ENCODE assay signal across 10 mouse cellular contexts in genomic region chr2:37811682-37812081, GRCm38 (mm10). TPM values are rescaled to one million over a fixed set of nuclear protein-coding genes. Genes with fewer than 3 reads are reported as not detected.
DNase-seq lines count a peak whose midpoint lies in the region; ATAC-seq and TF ChIP-seq lines count a peak whose summit lies in the region.
"Had no signal": no experiment of that assay in that cellular context is flagged by ENCODE, and none has a peak within 500 bp of the region (broad histone marks: within the 10 kb centered on the region; RNA-seq: fewer than 3 reads in every experiment).

No protein-coding gene starts in this region.

- no peak for TF ChIP-seq CTCF in gastrocnemius, adult 2 months (IDR thresholded peaks at IDR 0.05)

- no peak overlapping the region for H3K4me3 ChIP-seq in gastrocnemius, adult 2 months
- no peak overlapping the region for H3K4me3 ChIP-seq in midbrain, embryonic 12.5 days
- H3K4me3 ChIP-seq in midbrain, embryonic 15.5 days, result no peak overlapping the region
- no peak overlapping the region for H3K4me3 ChIP-seq in hindbrain, embryonic 13.5 days

- no peaks in the 10 kb centered on the region for H3K36me3 ChIP-seq in midbrain, embryonic 12.5 days
- no peaks in the 10 kb centered on the region for H3K36me3 ChIP-seq in midbrain, embryonic 15.5 days (replicated peaks)
- peaks cover 8% of the 10 kb centered on the region; the same call in 1 of the 2 replicates for H3K36me3 ChIP-seq in hindbrain, embryonic 13.5 days

- no peak overlapping the region for H3K9ac ChIP-seq in midbrain, embryonic 12.5 days (replicated peaks)
- no peak overlapping the region for H3K9ac ChIP-seq in midbrain, embryonic 15.5 days
- H3K9ac ChIP-seq in hindbrain, embryonic 13.5 days, result no peak overlapping the region

- peak; percentile 45 for DNase-seq in gastrocnemius, adult 2 months
- DNase-seq in gastrocnemius, adult 8-10 months (ENCODE audit: low spot score in 2 of 2), result no peak
- peak; percentile 50 for DNase-seq in retina, embryonic 14.5 days (ENCODE audit: low spot score)
- no peak for DNase-seq in lung, postnatal 25 days (ENCODE audit: low spot score)
- no peak for DNase-seq in thymus, postnatal 14 days
- DNase-seq: thymus, adult 18-20 months had no signal

- ATAC-seq in midbrain, embryonic 12.5 days (ENCODE audit: low FRiP score, low read depth), result 0 out of 2 replicates have a peak, but pooled peaks have one; percentile 16
- no peak for ATAC-seq in midbrain, embryonic 15.5 days (replicated peaks)
- 0 out of 2 replicates have a peak, but pooled peaks have one; percentile 7 for ATAC-seq in hindbrain, embryonic 13.5 days (ENCODE audit: low FRiP score)

- H3K4me2 ChIP-seq in midbrain, embryonic 12.5 days (replicated peaks), result no peak overlapping the region
- no peak overlapping the region for H3K4me2 ChIP-seq in midbrain, embryonic 15.5 days
- no peak overlapping the region for H3K4me2 ChIP-seq in hindbrain, embryonic 13.5 days

- H3K27ac ChIP-seq in gastrocnemius, adult 2 months, result no peak overlapping the region
- H3K27ac ChIP-seq in midbrain, embryonic 12.5 days (replicated peaks), result peak overlapping the region; percentile 22; the same call in 1 of the 2 replicates
- no peak overlapping the region for H3K27ac ChIP-seq in midbrain, embryonic 15.5 days
- H3K27ac ChIP-seq in hindbrain, embryonic 13.5 days, result no peak overlapping the region; the same call in 1 of the 2 replicates
- H3K27ac ChIP-seq: macrophage had no signal

- 68% methylated on average over 2 of the region's 2 CpGs for WGBS in midbrain, embryonic 12.5 days
- WGBS in midbrain, embryonic 15.5 days, result 62% methylated on average over 2 of the region's 2 CpGs
- 44% methylated on average over 2 of the region's 2 CpGs for WGBS in hindbrain, embryonic 13.5 days

- H3K4me1 ChIP-seq in midbrain, embryonic 12.5 days, result peaks cover 15% of the 10 kb centered on the region
- H3K4me1 ChIP-seq in midbrain, embryonic 15.5 days, result peaks cover 6% of the 10 kb centered on the region
- peaks cover 18% of the 10 kb centered on the region for H3K4me1 ChIP-seq in hindbrain, embryonic 13.5 days (replicated peaks)

- intact Hi-C loops in gastrocnemius, adult 2 months (cut with DNase I), result no loop called here

- peaks cover 14% of the 10 kb centered on the region for H3K27me3 ChIP-seq in midbrain, embryonic 12.5 days
- no peaks in the 10 kb centered on the region for H3K27me3 ChIP-seq in midbrain, embryonic 15.5 days (replicated peaks)
- H3K27me3 ChIP-seq in hindbrain, embryonic 13.5 days, result 0 out of 2 replicates have a peak, but pooled peaks cover 4% of the 10 kb centered on the region

- no peaks in the 10 kb centered on the region for H3K9me3 ChIP-seq in midbrain, embryonic 12.5 days
- H3K9me3 ChIP-seq in midbrain, embryonic 15.5 days, result no peaks in the 10 kb centered on the region
- H3K9me3 ChIP-seq in hindbrain, embryonic 13.5 days, result no peaks in the 10 kb centered on the region

RNA-seq across cellular contexts. Expression of gene Crb2, which starts 35.6 kb away (rescaled TPM):
- total RNA-seq in gastrocnemius, adult 2 months (2021), result not detected
- under 1 TPM in 3 of 4 experiments, not detected in 1; 0.02 to 0.08 (median 0.04) TPM for total RNA-seq in gastrocnemius, adult 8-10 months (2022)
- polyA plus RNA-seq in midbrain, embryonic 12.5 days (2016; fragmentation: Nextera tagmentation; extraction: Ambion mirVana), result 21.8 and 24.2 TPM in 2 replicates
- polyA plus RNA-seq in midbrain, embryonic 15.5 days (2015; fragmentation: Nextera tagmentation; extraction: Ambion mirVana), result 5.6 and 6.4 TPM in 2 replicates
- polyA plus RNA-seq in hindbrain, embryonic 13.5 days (2015; fragmentation: Nextera tagmentation; extraction: Ambion mirVana), result 6.8 and 7.5 TPM in 2 replicates
- polyA plus RNA-seq: macrophage had no signal

Comparison
In these comparisons a context has a peak if more than half of its experiments do, and no peak if none do; other contexts are left out.
1. DNase-seq: peak in gastrocnemius, adult 2 months (single experiment) and retina, embryonic 14.5 days (single experiment); none in gastrocnemius, adult 8-10 months (0 of 2), lung, postnatal 25 days (single experiment) and thymus, postnatal 14 days (single experiment).